Mouse (Mus musculus): Measurements from ENCODE around the gene Lyrm9. TPM values are rescaled to one million over a fixed set of nuclear protein-coding genes. Genes with fewer than 3 reads are reported as not detected.

The Lyrm9 gene
- polyA plus RNA-seq, 1 experiment from 2014 or later = 12.5 TPM

GRCm38 (mm10) chr11:78793116-78793515 is 33.3 kb upstream of the Lyrm9 start:
- peaks cover 13% of the 10 kb centered on the region for H3K4me1 ChIP-seq
- no peaks in the 10 kb centered on the region for H3K27me3 ChIP-seq
- H3K4me3 ChIP-seq (replicated peaks) = no peak overlapping the region
- H3K4me2 ChIP-seq (replicated peaks) = no peak overlapping the region
- no peaks in the 10 kb centered on the region for H3K36me3 ChIP-seq
- H3K9ac ChIP-seq = no peak overlapping the region
- WGBS = 76% methylated on average over 11 of the region's 11 CpGs
- H3K9me3 ChIP-seq (replicated peaks) = no peaks in the 10 kb centered on the region
- no peak overlapping the region for H3K27ac ChIP-seq (replicated peaks)
- ATAC-seq (ENCODE audit: insufficient number of reproducible peaks, low FRiP score, low TSS enrichment, low read depth) = no peak

- WGBS = 66% methylated on average over 10 of the region's 10 CpGs
- no peaks in the 10 kb centered on the region for H3K9me3 ChIP-seq (replicated peaks)
- no peak overlapping the region for H3K27ac ChIP-seq (replicated peaks)
- no peak overlapping the region for H3K4me3 ChIP-seq (replicated peaks)
- no peak for ATAC-seq (ENCODE audit: insufficient number of reproducible peaks, low FRiP score, low TSS enrichment, low read depth)
- no peaks in the 10 kb centered on the region for H3K27me3 ChIP-seq
- H3K4me2 ChIP-seq (replicated peaks) = no peak overlapping the region
- H3K4me1 ChIP-seq = peaks cover 13% of the 10 kb centered on the region
- no peaks in the 10 kb centered on the region for H3K36me3 ChIP-seq
- no peak overlapping the region for H3K9ac ChIP-seq
Measured at GRCm38 (mm10) chr11:78796072-78796729, 30.2 kb upstream of the Lyrm9 start.

GRCm38 (mm10) chr11:78801094-78801493 is 25.3 kb upstream of the Lyrm9 start:
- Histone ChIP-seq H3K4me2 (replicated peaks) (no peak overlapping the region), H3K4me1 (peaks cover 13% of the 10 kb centered on the region), H3K9me3 (replicated peaks) (no peaks in the 10 kb centered on the region), H3K36me3 (no peaks in the 10 kb centered on the region), H3K9ac (no peak overlapping the region), H3K27ac (replicated peaks) (no peak overlapping the region), H3K27me3 (no peaks in the 10 kb centered on the region; the same call in 1 of the 2 replicates), H3K4me3 (replicated peaks) (no peak overlapping the region)
- no peak for ATAC-seq (ENCODE audit: insufficient number of reproducible peaks, low FRiP score, low TSS enrichment, low read depth)
- WGBS = 87% methylated on average over 4 of the region's 4 CpGs

- no peaks in the 10 kb centered on the region; the same call in 1 of the 2 replicates for H3K27me3 ChIP-seq
- H3K36me3 ChIP-seq = no peaks in the 10 kb centered on the region
- H3K27ac ChIP-seq (replicated peaks) = no peak overlapping the region
- WGBS = 58% methylated on average over 14 of the region's 14 CpGs
- no peak for ATAC-seq (ENCODE audit: insufficient number of reproducible peaks, low FRiP score, low TSS enrichment, low read depth)
- no peak overlapping the region for H3K9ac ChIP-seq
- no peaks in the 10 kb centered on the region for H3K9me3 ChIP-seq (replicated peaks)
- H3K4me1 ChIP-seq = peaks cover 13% of the 10 kb centered on the region
- no peak overlapping the region for H3K4me2 ChIP-seq (replicated peaks)
- H3K4me3 ChIP-seq (replicated peaks) = no peak overlapping the region
Measured at GRCm38 (mm10) chr11:78803587-78804316, 22.6 kb upstream of the Lyrm9 start.

GRCm38 (mm10) chr11:78804551-78804950 is 21.8 kb upstream of the Lyrm9 start:
- Histone ChIP-seq H3K4me1 (peaks cover 13% of the 10 kb centered on the region), H3K27ac (replicated peaks) (no peak overlapping the region), H3K27me3 (no peaks in the 10 kb centered on the region; the same call in 1 of the 2 replicates), H3K36me3 (no peaks in the 10 kb centered on the region), H3K9ac (no peak overlapping the region), H3K4me2 (replicated peaks) (no peak overlapping the region), H3K4me3 (replicated peaks) (no peak overlapping the region), H3K9me3 (replicated peaks) (no peaks in the 10 kb centered on the region)
- no peak for ATAC-seq (ENCODE audit: insufficient number of reproducible peaks, low FRiP score, low TSS enrichment, low read depth)
- 75% methylated on average over 6 of the region's 6 CpGs for WGBS

GRCm38 (mm10) chr11:78805198-78805597 is 21.2 kb upstream of the Lyrm9 start:
- WGBS = 51% methylated on average over 6 of the region's 6 CpGs
- Histone ChIP-seq H3K4me2 (replicated peaks) (no peak overlapping the region), H3K4me1 (peaks cover 13% of the 10 kb centered on the region), H3K9ac (no peak overlapping the region), H3K36me3 (no peaks in the 10 kb centered on the region), H3K27me3 (no peaks in the 10 kb centered on the region; the same call in 1 of the 2 replicates), H3K9me3 (replicated peaks) (no peaks in the 10 kb centered on the region), H3K4me3 (replicated peaks) (no peak overlapping the region), H3K27ac (replicated peaks) (no peak overlapping the region)
- ATAC-seq (ENCODE audit: insufficient number of reproducible peaks, low FRiP score, low TSS enrichment, low read depth) = no peak

GRCm38 (mm10) chr11:78805691-78806137 is 20.7 kb upstream of the Lyrm9 start:
- peaks cover 13% of the 10 kb centered on the region for H3K4me1 ChIP-seq
- no peaks in the 10 kb centered on the region; the same call in 1 of the 2 replicates for H3K27me3 ChIP-seq
- no peak overlapping the region for H3K9ac ChIP-seq
- H3K27ac ChIP-seq (replicated peaks) = no peak overlapping the region
- H3K4me2 ChIP-seq (replicated peaks) = no peak overlapping the region
- WGBS = 32% methylated on average over 9 of the region's 9 CpGs
- ATAC-seq (ENCODE audit: insufficient number of reproducible peaks, low FRiP score, low TSS enrichment, low read depth) = 0 out of 2 replicates have a peak, but pooled peaks have one; percentile 34
- H3K4me3 ChIP-seq (replicated peaks) = no peak overlapping the region
- H3K9me3 ChIP-seq (replicated peaks) = no peaks in the 10 kb centered on the region
- H3K36me3 ChIP-seq = no peaks in the 10 kb centered on the region

- H3K27me3 ChIP-seq = no peaks in the 10 kb centered on the region; the same call in 1 of the 2 replicates
- WGBS = 42% methylated on average over 6 of the region's 6 CpGs
- H3K9me3 ChIP-seq (replicated peaks) = no peaks in the 10 kb centered on the region
- H3K9ac ChIP-seq = no peak overlapping the region
- peaks cover 13% of the 10 kb centered on the region for H3K4me1 ChIP-seq
- no peak overlapping the region for H3K4me2 ChIP-seq (replicated peaks)
- no peaks in the 10 kb centered on the region for H3K36me3 ChIP-seq
- no peak overlapping the region for H3K4me3 ChIP-seq (replicated peaks)
- ATAC-seq (ENCODE audit: insufficient number of reproducible peaks, low FRiP score, low TSS enrichment, low read depth) = no peak
- no peak overlapping the region for H3K27ac ChIP-seq (replicated peaks)
Measured at GRCm38 (mm10) chr11:78807341-78808108, 18.9 kb upstream of the Lyrm9 start.

GRCm38 (mm10) chr11:78809398-78809797 is 17.0 kb upstream of the Lyrm9 start:
- Histone ChIP-seq H3K4me1 (peaks cover 5% of the 10 kb centered on the region), H3K9me3 (replicated peaks) (no peaks in the 10 kb centered on the region), H3K4me2 (replicated peaks) (no peak overlapping the region), H3K27me3 (no peaks in the 10 kb centered on the region; the same call in 1 of the 2 replicates), H3K9ac (no peak overlapping the region), H3K4me3 (replicated peaks) (no peak overlapping the region), H3K27ac (replicated peaks) (no peak overlapping the region), H3K36me3 (no peaks in the 10 kb centered on the region)
- ATAC-seq (ENCODE audit: insufficient number of reproducible peaks, low FRiP score, low TSS enrichment, low read depth) = no peak

- Histone ChIP-seq H3K27ac (replicated peaks) (no peak overlapping the region), H3K27me3 (no peaks in the 10 kb centered on the region), H3K4me3 (replicated peaks) (no peak overlapping the region), H3K36me3 (no peaks in the 10 kb centered on the region), H3K4me1 (no peaks in the 10 kb centered on the region), H3K9me3 (replicated peaks) (no peaks in the 10 kb centered on the region), H3K4me2 (replicated peaks) (no peak overlapping the region), H3K9ac (no peak overlapping the region)
- ATAC-seq (ENCODE audit: insufficient number of reproducible peaks, low FRiP score, low TSS enrichment, low read depth) = no peak
- WGBS = 50% methylated on average over 7 of the region's 7 CpGs
Measured at GRCm38 (mm10) chr11:78814461-78814941, 11.9 kb upstream of the Lyrm9 start.
